Mouse (Mus musculus): Measurements from ENCODE around the gene Gna13. TPM values are rescaled to one million over a fixed set of nuclear protein-coding genes. Genes with fewer than 3 reads are reported as not detected.

Gene Gna13
- total and polyA plus RNA-seq, 3 experiments: 29.6 to 93.2 (median 87.2) TPM

GRCm38 (mm10) chr11:109327381-109327780, 35.2 kb upstream of the Gna13 start:
- no peak for ATAC-seq (ENCODE audit: extremely low read depth, insufficient number of reproducible peaks, low FRiP score, poor library complexity, severe bottlenecking)
- Histone ChIP-seq H3K4me1 (ENCODE audit: insufficient read depth, low read depth, low read length) (peaks cover 18% of the 10 kb centered on the region), H3K27me3 (ENCODE audit: insufficient read depth, low read length) (peaks cover 10% of the 10 kb centered on the region; the same call in 1 of the 2 replicates), H3K36me3 (replicated peaks) (no peaks in the 10 kb centered on the region), H3K4me3 (ENCODE audit: low read depth, low read length) (no peak overlapping the region), H3K9me3 (replicated peaks) (no peaks in the 10 kb centered on the region)
- no peak for DNase-seq (ENCODE audit: low spot score)
- TF ChIP-seq GATA1 (IDR thresholded peaks at IDR 0.05; ENCODE audit: borderline replicate concordance, low read length) (no peak), POLR2AphosphoS5 (IDR thresholded peaks at IDR 0.05; ENCODE audit: insufficient replicate concordance, low read depth, low read length) (no peak), GATA2 (IDR thresholded peaks at IDR 0.05; ENCODE audit: borderline replicate concordance, low read depth, low read length) (no peak), TAL1 (conservative IDR thresholded peaks at IDR 0.05; ENCODE audit: low read depth, low read length) (no peak), CTCF (IDR thresholded peaks at IDR 0.05; ENCODE audit: low read depth, low read length) (no peak)

GRCm38 (mm10) chr11:109327952-109328351, 34.7 kb upstream of the Gna13 start:
- DNase-seq (ENCODE audit: low spot score): no peak
- no peak for TF ChIP-seq TAL1 (conservative IDR thresholded peaks at IDR 0.05; ENCODE audit: low read depth, low read length)
- no peaks in the 10 kb centered on the region for H3K9me3 ChIP-seq (replicated peaks)

GRCm38 (mm10) chr11:109329331-109329730, 33.3 kb upstream of the Gna13 start:
- Histone ChIP-seq H3K27me3 (ENCODE audit: insufficient read depth, low read length) (peaks cover 10% of the 10 kb centered on the region; the same call in 1 of the 2 replicates), H3K4me1 (ENCODE audit: insufficient read depth, low read depth, low read length) (peaks cover 30% of the 10 kb centered on the region), H3K36me3 (replicated peaks) (no peaks in the 10 kb centered on the region), H3K9me3 (replicated peaks) (no peaks in the 10 kb centered on the region), H3K4me3 (ENCODE audit: low read depth, low read length) (no peak overlapping the region)
- DNase-seq (ENCODE audit: low spot score) (no peak), ATAC-seq (ENCODE audit: extremely low read depth, insufficient number of reproducible peaks, low FRiP score, poor library complexity, severe bottlenecking) (no peak)
- TF ChIP-seq POLR2AphosphoS5 (IDR thresholded peaks at IDR 0.05; ENCODE audit: insufficient replicate concordance, low read depth, low read length) (no peak), GATA2 (IDR thresholded peaks at IDR 0.05; ENCODE audit: borderline replicate concordance, low read depth, low read length) (no peak), GATA1 (IDR thresholded peaks at IDR 0.05; ENCODE audit: borderline replicate concordance, low read length) (no peak), TAL1 (conservative IDR thresholded peaks at IDR 0.05; ENCODE audit: low read depth, low read length) (no peak), CTCF (IDR thresholded peaks at IDR 0.05; ENCODE audit: low read depth, low read length) (no peak)

More at GRCm38 (mm10) chr11:109327952-109328351, 34.7 kb upstream of the Gna13 start:
- no peaks in the 10 kb centered on the region for H3K36me3 ChIP-seq (replicated peaks)
- H3K4me3 ChIP-seq (ENCODE audit: low read depth, low read length): no peak overlapping the region
- peaks cover 10% of the 10 kb centered on the region; the same call in 1 of the 2 replicates for H3K27me3 ChIP-seq (ENCODE audit: insufficient read depth, low read length)
- peaks cover 22% of the 10 kb centered on the region for H3K4me1 ChIP-seq (ENCODE audit: insufficient read depth, low read depth, low read length)
- no peak for ATAC-seq (ENCODE audit: extremely low read depth, insufficient number of reproducible peaks, low FRiP score, poor library complexity, severe bottlenecking)

- no peak for TF ChIP-seq GATA1 (IDR thresholded peaks at IDR 0.05; ENCODE audit: borderline replicate concordance, low read length)
- no peak for TF ChIP-seq POLR2AphosphoS5 (IDR thresholded peaks at IDR 0.05; ENCODE audit: insufficient replicate concordance, low read depth, low read length)
- H3K9me3 ChIP-seq (replicated peaks): no peaks in the 10 kb centered on the region
- no peak for DNase-seq (ENCODE audit: low spot score)
- peaks cover 33% of the 10 kb centered on the region for H3K4me1 ChIP-seq (ENCODE audit: insufficient read depth, low read depth, low read length)
- H3K27me3 ChIP-seq (ENCODE audit: insufficient read depth, low read length): peaks cover 10% of the 10 kb centered on the region; the same call in 1 of the 2 replicates
- no peak for ATAC-seq (ENCODE audit: extremely low read depth, insufficient number of reproducible peaks, low FRiP score, poor library complexity, severe bottlenecking)
- peak overlapping the region; percentile 44; the same call in 1 of the 2 replicates for H3K4me3 ChIP-seq (ENCODE audit: low read depth, low read length)
- no peaks in the 10 kb centered on the region for H3K36me3 ChIP-seq (replicated peaks)
Measured at GRCm38 (mm10) chr11:109330706-109331393, 31.8 kb upstream of the Gna13 start.

GRCm38 (mm10) chr11:109331424-109331824, 31.2 kb upstream of the Gna13 start:
- peaks cover 38% of the 10 kb centered on the region for H3K4me1 ChIP-seq (ENCODE audit: insufficient read depth, low read depth, low read length)
- DNase-seq (ENCODE audit: low spot score): peak; percentile 93
- H3K27me3 ChIP-seq (ENCODE audit: insufficient read depth, low read length): peaks cover 10% of the 10 kb centered on the region; the same call in 1 of the 2 replicates
- ATAC-seq (ENCODE audit: extremely low read depth, insufficient number of reproducible peaks, low FRiP score, poor library complexity, severe bottlenecking): peak; percentile 94
- no peak for TF ChIP-seq TAL1 (conservative IDR thresholded peaks at IDR 0.05; ENCODE audit: low read depth, low read length)
- no peak for TF ChIP-seq POLR2AphosphoS5 (IDR thresholded peaks at IDR 0.05; ENCODE audit: insufficient replicate concordance, low read depth, low read length)
- TF ChIP-seq GATA1 (IDR thresholded peaks at IDR 0.05; ENCODE audit: borderline replicate concordance, low read length): no peak
- TF ChIP-seq CTCF (IDR thresholded peaks at IDR 0.05; ENCODE audit: low read depth, low read length): peak; percentile 36; the same call in 1 of the 2 replicates
- TF ChIP-seq GATA2 (IDR thresholded peaks at IDR 0.05; ENCODE audit: borderline replicate concordance, low read depth, low read length): no peak
- no peaks in the 10 kb centered on the region for H3K36me3 ChIP-seq (replicated peaks)
- no peaks in the 10 kb centered on the region for H3K9me3 ChIP-seq (replicated peaks)
- peak overlapping the region; percentile 44; the same call in 1 of the 2 replicates for H3K4me3 ChIP-seq (ENCODE audit: low read depth, low read length)

- no peak for TF ChIP-seq GATA2 (IDR thresholded peaks at IDR 0.05; ENCODE audit: borderline replicate concordance, low read depth, low read length)
- TF ChIP-seq CTCF (IDR thresholded peaks at IDR 0.05; ENCODE audit: low read depth, low read length): no peak
- no peak for TF ChIP-seq TAL1 (conservative IDR thresholded peaks at IDR 0.05; ENCODE audit: low read depth, low read length)
- no peak for TF ChIP-seq GATA1 (IDR thresholded peaks at IDR 0.05; ENCODE audit: borderline replicate concordance, low read length)
- no peak for TF ChIP-seq POLR2AphosphoS5 (IDR thresholded peaks at IDR 0.05; ENCODE audit: insufficient replicate concordance, low read depth, low read length)
- H3K4me3 ChIP-seq (ENCODE audit: low read depth, low read length): no peak overlapping the region
- no peaks in the 10 kb centered on the region for H3K9me3 ChIP-seq (replicated peaks)
- peaks cover 40% of the 10 kb centered on the region for H3K4me1 ChIP-seq (ENCODE audit: insufficient read depth, low read depth, low read length)
- no peak for DNase-seq (ENCODE audit: low spot score)
- H3K36me3 ChIP-seq (replicated peaks): no peaks in the 10 kb centered on the region
- ATAC-seq (ENCODE audit: extremely low read depth, insufficient number of reproducible peaks, low FRiP score, poor library complexity, severe bottlenecking): no peak
- H3K27me3 ChIP-seq (ENCODE audit: insufficient read depth, low read length): peaks cover 8% of the 10 kb centered on the region; the same call in 1 of the 2 replicates
Measured at GRCm38 (mm10) chr11:109332722-109333121, 29.9 kb upstream of the Gna13 start.

All from G1E (cell line).